26 mouse cellular contexts compared by ENCODE assay signal in the genomic region with DNA sequence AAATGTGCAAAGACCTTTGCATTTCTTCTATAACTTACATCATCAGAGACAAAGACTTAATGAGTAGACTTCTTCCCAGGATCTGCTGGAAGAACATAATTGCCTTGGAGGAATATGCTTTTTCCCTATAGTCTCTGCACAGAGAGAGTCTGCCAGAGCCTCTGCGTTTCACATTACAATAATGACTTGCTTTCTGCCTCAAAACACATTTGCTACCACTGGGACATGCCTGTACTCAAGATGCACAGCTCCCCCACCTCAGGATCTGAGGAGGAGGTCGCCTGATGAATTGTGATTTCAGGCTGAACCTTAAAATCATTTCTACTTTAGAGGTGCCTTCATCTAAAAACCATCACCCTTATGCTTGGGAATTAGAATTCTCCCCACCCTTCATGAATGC.
DNase-seq lines count a peak whose midpoint lies in the region; ATAC-seq and TF ChIP-seq lines count a peak whose summit lies in the region.
"Had no signal": no experiment of that assay in that cellular context is flagged by ENCODE, and none has a peak within 500 bp of the region (broad histone marks: within the 10 kb centered on the region; RNA-seq: fewer than 3 reads in every experiment).

No protein-coding gene starts in this region.

- H3K27me3 ChIP-seq in forebrain, embryonic 16.5 days (replicated peaks; ENCODE audit: control insufficient read depth, insufficient read depth, low read length) = no peaks in the 10 kb centered on the region
- H3K27me3 ChIP-seq in forebrain, embryonic 12.5 days = 0 out of 2 replicates have a peak, but pooled peaks cover 3% of the 10 kb centered on the region
- no peaks in the 10 kb centered on the region for H3K27me3 ChIP-seq in hindbrain, embryonic 16.5 days (replicated peaks; ENCODE audit: control insufficient read depth, insufficient read depth, low read length)
- no peaks in the 10 kb centered on the region; the same call in 1 of the 2 replicates for H3K27me3 ChIP-seq in hindbrain, embryonic 12.5 days
- H3K27me3 ChIP-seq: CH12.LX; embryonic facial prominence, embryonic 13.5 days; embryonic facial prominence, embryonic 15.5 days; forebrain, embryonic 13.5 days; Patski had no signal

- ATAC-seq in forebrain, embryonic 16.5 days = peak; percentile 55; the same call in 1 of the 2 replicates
- no peak for ATAC-seq in forebrain, embryonic 12.5 days (ENCODE audit: low FRiP score)
- ATAC-seq in hindbrain, embryonic 16.5 days = peak; percentile 63; the same call in 1 of the 2 replicates
- no peak for ATAC-seq in hindbrain, embryonic 12.5 days (ENCODE audit: low FRiP score)
- ATAC-seq: activated CD4-positive, CD25-positive, alpha-beta regulatory T cell, adult 4 months; CD4-positive, CD25-positive, alpha-beta regulatory T cell, adult 4 months; forebrain, embryonic 13.5 days; Patski had no signal

- no peak overlapping the region for H3K4me2 ChIP-seq in forebrain, embryonic 16.5 days (ENCODE audit: low read length)
- no peak overlapping the region for H3K4me2 ChIP-seq in forebrain, embryonic 12.5 days
- no peak overlapping the region for H3K4me2 ChIP-seq in hindbrain, embryonic 16.5 days (ENCODE audit: low read length)
- H3K4me2 ChIP-seq in hindbrain, embryonic 12.5 days (replicated peaks) = no peak overlapping the region
- H3K4me2 ChIP-seq: embryonic facial prominence, embryonic 13.5 days; embryonic facial prominence, embryonic 15.5 days; forebrain, embryonic 13.5 days had no signal

- no peaks in the 10 kb centered on the region for H3K36me3 ChIP-seq in forebrain, embryonic 16.5 days (ENCODE audit: control insufficient read depth, insufficient read depth)
- H3K36me3 ChIP-seq in forebrain, embryonic 12.5 days (replicated peaks) = no peaks in the 10 kb centered on the region
- H3K36me3 ChIP-seq in hindbrain, embryonic 16.5 days (ENCODE audit: control insufficient read depth, insufficient read depth, low read length) = no peaks in the 10 kb centered on the region
- H3K36me3 ChIP-seq in hindbrain, embryonic 12.5 days = no peaks in the 10 kb centered on the region
- H3K36me3 ChIP-seq: embryonic facial prominence, embryonic 13.5 days; embryonic facial prominence, embryonic 15.5 days; forebrain, embryonic 10.5 days; G1E had no signal

- no peak overlapping the region for H3K27ac ChIP-seq in forebrain, embryonic 16.5 days (ENCODE audit: low read length)
- H3K27ac ChIP-seq in forebrain, embryonic 12.5 days = no peak overlapping the region
- H3K27ac ChIP-seq in hindbrain, embryonic 16.5 days (ENCODE audit: low read depth, low read length) = no peak overlapping the region
- H3K27ac ChIP-seq in hindbrain, embryonic 12.5 days = no peak overlapping the region
- H3K27ac ChIP-seq: embryonic facial prominence, embryonic 13.5 days; embryonic facial prominence, embryonic 15.5 days; forebrain, embryonic 10.5 days; forebrain, embryonic 13.5 days had no signal

- H3K4me1 ChIP-seq in forebrain, embryonic 16.5 days (replicated peaks; ENCODE audit: control insufficient read depth, insufficient read depth, low read length) = no peaks in the 10 kb centered on the region
- no peaks in the 10 kb centered on the region for H3K4me1 ChIP-seq in forebrain, embryonic 12.5 days
- H3K4me1 ChIP-seq in hindbrain, embryonic 16.5 days (ENCODE audit: control insufficient read depth, insufficient read depth, low read depth, low read length) = no peaks in the 10 kb centered on the region
- no peaks in the 10 kb centered on the region for H3K4me1 ChIP-seq in hindbrain, embryonic 12.5 days
- H3K4me1 ChIP-seq: embryonic facial prominence, embryonic 13.5 days; embryonic facial prominence, embryonic 15.5 days; forebrain, embryonic 10.5 days; forebrain, embryonic 13.5 days had no signal

- no peak for TF ChIP-seq CTCF in brain, embryonic 14.5 days (IDR thresholded peaks at IDR 0.05; ENCODE audit: borderline replicate concordance, extremely low read depth, insufficient read depth, insufficient read length)

- TF ChIP-seq POLR2A in brain, embryonic 14.5 days (IDR thresholded peaks at IDR 0.05; ENCODE audit: borderline replicate concordance, extremely low read depth, insufficient read depth, insufficient read length, poor library complexity, severe bottlenecking) = no peak

- no peak overlapping the region for H3K4me3 ChIP-seq in forebrain, embryonic 16.5 days (replicated peaks; ENCODE audit: low read length)
- no peak overlapping the region for H3K4me3 ChIP-seq in forebrain, embryonic 12.5 days (replicated peaks)
- H3K4me3 ChIP-seq in hindbrain, embryonic 16.5 days (ENCODE audit: low read length) = no peak overlapping the region
- no peak overlapping the region for H3K4me3 ChIP-seq in hindbrain, embryonic 12.5 days
- H3K4me3 ChIP-seq: embryonic facial prominence, embryonic 13.5 days; embryonic facial prominence, embryonic 15.5 days; erythroblast, embryonic 14.5 days; forebrain, embryonic 10.5 days; forebrain, embryonic 13.5 days had no signal

- H3K9me3 ChIP-seq in forebrain, embryonic 16.5 days (ENCODE audit: control insufficient read depth, low read length) = no peaks in the 10 kb centered on the region
- no peaks in the 10 kb centered on the region for H3K9me3 ChIP-seq in forebrain, embryonic 12.5 days
- no peaks in the 10 kb centered on the region for H3K9me3 ChIP-seq in hindbrain, embryonic 16.5 days (ENCODE audit: control insufficient read depth, low read length)
- no peaks in the 10 kb centered on the region for H3K9me3 ChIP-seq in hindbrain, embryonic 12.5 days (replicated peaks)
- H3K9me3 ChIP-seq: embryonic facial prominence, embryonic 13.5 days; embryonic facial prominence, embryonic 15.5 days; forebrain, embryonic 10.5 days; forebrain, embryonic 13.5 days; G1E had no signal

- WGBS in forebrain, embryonic 16.5 days = 39% methylated on average over 2 of the region's 2 CpGs
- 66% methylated on average over 2 of the region's 2 CpGs for WGBS in forebrain, embryonic 12.5 days
- 57% methylated on average over 2 of the region's 2 CpGs for WGBS in hindbrain, embryonic 16.5 days
- 69% methylated on average over 2 of the region's 2 CpGs for WGBS in hindbrain, embryonic 12.5 days

- no peak overlapping the region for H3K9ac ChIP-seq in forebrain, embryonic 16.5 days (replicated peaks; ENCODE audit: low read depth, low read length)
- no peak overlapping the region for H3K9ac ChIP-seq in forebrain, embryonic 12.5 days
- no peak overlapping the region for H3K9ac ChIP-seq in hindbrain, embryonic 16.5 days (ENCODE audit: low read depth, low read length)
- no peak overlapping the region for H3K9ac ChIP-seq in hindbrain, embryonic 12.5 days
- H3K9ac ChIP-seq: embryonic facial prominence, embryonic 13.5 days; embryonic facial prominence, embryonic 15.5 days; forebrain, embryonic 13.5 days had no signal

- DNase-seq in brain, embryonic 14.5 days (ENCODE audit: low read depth) = peak; percentile 9
- DNase-seq: adrenal gland, adult 8-10 months; adrenal gland, postnatal 14 days; adrenal gland, postnatal 36 days; B cell, adult 2 months; cerebellum, adult 11 months; cerebellum, adult 18-20 months; cerebellum, adult 8-10 months; cerebellum, adult 9-11 months; cerebellum, postnatal 14 days; cerebellum, postnatal 36 days; embryo, embryonic 11 days had no signal

Comparison
In these comparisons a context has a peak if more than half of its experiments do, and no peak if none do; other contexts are left out.
1. ATAC-seq: peak in forebrain, embryonic 16.5 days (single experiment) and hindbrain, embryonic 16.5 days (single experiment); none in forebrain, embryonic 12.5 days (single experiment) and hindbrain, embryonic 12.5 days (single experiment).